Mouse (Mus musculus) megakaryocyte, embryonic 14.5 days (primary cell): ENCODE data around the gene Snap25.

Experiments used
- FLI1 ChIP-seq: IDR thresholded peaks from 2 replicates; pipeline ENCODE4 v1.6.1; 2012; ENCODE audit warnings: low read length, inconsistent platforms, mixed read lengths
- GATA1 ChIP-seq: IDR thresholded peaks from 3 replicates; pipeline ENCODE4 v1.6.1; 2012; ENCODE audit warnings: mixed read lengths, low read length, inconsistent platforms, borderline replicate concordance

GRCm38 (mm10) chr2:136669665-136670064 lies 43.6 kb upstream of the Snap25 start:
- TF ChIP-seq GATA1 (no peak), FLI1 (no peak)
